Mouse (Mus musculus): ENCODE measurements around the gene Dusp5.

DNA sequence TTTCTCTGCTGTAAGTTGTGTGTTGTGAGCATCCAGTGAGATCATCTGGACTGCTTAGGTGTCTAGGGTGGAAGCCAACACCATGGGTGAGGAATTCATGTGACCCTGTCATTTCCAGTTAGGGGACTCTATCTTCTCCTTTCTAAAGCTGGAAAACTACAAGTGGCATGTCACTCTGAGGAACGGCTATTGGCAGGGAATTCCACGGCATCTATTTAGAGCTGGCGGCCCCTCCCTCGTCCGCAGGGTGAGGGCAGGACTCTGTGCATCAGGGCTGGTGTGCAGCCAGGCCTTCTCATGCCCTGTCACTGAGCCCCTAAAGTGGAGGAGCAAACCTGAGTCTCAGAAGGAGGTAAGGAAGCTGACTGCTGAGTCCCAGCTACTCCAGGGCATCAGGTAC lies 35.0 kb upstream of the Dusp5 start:
- TF ChIP-seq CTCF (IDR thresholded peaks at IDR 0.05; ENCODE audit: low read depth) (no peak), EP300 (IDR thresholded peaks at IDR 0.05; ENCODE audit: low read depth) (no peak)
